Mouse (Mus musculus) frontal cortex, adult (tissue): ENCODE results near the gene Gdpd1.

Experiments used
- ATAC-seq: cut with Nextera tagmentation; 2 replicates; pipeline ENCODE4 v1.9.2; 2017; ENCODE audit warnings: mild to moderate bottlenecking, moderate library complexity, mixed read lengths; ENCODE audit not compliant: low TSS enrichment

Gdpd1 gene

DNA sequence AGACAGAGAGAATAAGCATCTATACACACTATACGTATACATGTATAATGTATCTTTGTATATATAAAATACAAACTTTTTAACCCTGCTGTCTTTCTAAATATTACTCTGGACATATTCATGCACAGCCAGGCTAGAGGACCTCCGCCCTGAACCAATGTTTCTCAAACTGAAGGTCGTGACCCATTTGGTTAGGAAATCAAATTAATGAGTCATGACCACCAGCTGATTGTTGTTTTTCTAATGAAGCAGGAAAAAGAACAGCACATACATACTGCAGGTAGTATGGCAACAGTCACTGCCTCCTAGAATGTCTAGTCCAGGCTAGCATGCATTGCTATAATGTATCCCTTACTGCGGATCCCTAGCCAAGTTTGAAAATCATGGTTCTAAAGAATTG, 82.6 kb downstream of the Gdpd1 start:
- ATAC-seq = no peak

- no peak for ATAC-seq
These were observed 83.6 kb downstream of the Gdpd1 start for GRCm38 (mm10) chr11:86990309-86990708.

DNA sequence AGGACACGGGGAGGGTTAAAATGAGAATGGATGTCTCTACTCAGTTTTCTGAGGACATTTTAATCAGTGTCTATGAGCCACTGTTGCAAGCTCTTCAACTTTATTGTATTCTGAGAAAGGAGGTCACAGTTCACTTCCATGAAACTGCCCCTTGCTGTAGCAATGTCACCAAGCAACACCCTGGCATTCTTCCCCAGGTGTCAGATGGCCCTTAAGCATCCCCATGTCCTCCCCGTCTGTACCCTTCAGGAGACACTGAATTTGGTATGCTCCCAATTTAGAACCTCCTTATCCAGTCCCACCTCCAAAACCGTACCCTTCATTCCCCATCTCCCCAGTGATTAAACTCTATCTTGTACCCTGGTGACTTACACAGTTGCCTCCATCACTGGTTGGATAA, 88.9 kb downstream of the Gdpd1 start:
- no peak for ATAC-seq
